Mouse (Mus musculus) adrenal gland, postnatal 10 days (tissue): ENCODE measurements around the gene Usp4. TPM values are rescaled to one million over a fixed set of nuclear protein-coding genes. Genes with fewer than 3 reads are reported as not detected.

Source experiments
- DNase-seq: peaks from one replicate; pipeline ENCODE4 v3.0.0; 2021; ENCODE audit warnings: mixed read lengths
- total RNA-seq, 2 experiments: library from RNA; stranded (reverse); gene quantifications; 2 replicates each; pipeline ENCODE4 v1.2.3; 2021

Gene Usp4
- total RNA-seq, 2 experiments from 2014 or later: 101 to 111 TPM

GRCm38 (mm10) chr9:108341801-108342200, 5.9 kb upstream of the Usp4 start:
- DNase-seq: peak; percentile 39

- DNase-seq: peak; percentile 32
Observed at GRCm38 (mm10) chr9:108342301-108342831, 5.3 kb upstream of the Usp4 start.

DNA sequence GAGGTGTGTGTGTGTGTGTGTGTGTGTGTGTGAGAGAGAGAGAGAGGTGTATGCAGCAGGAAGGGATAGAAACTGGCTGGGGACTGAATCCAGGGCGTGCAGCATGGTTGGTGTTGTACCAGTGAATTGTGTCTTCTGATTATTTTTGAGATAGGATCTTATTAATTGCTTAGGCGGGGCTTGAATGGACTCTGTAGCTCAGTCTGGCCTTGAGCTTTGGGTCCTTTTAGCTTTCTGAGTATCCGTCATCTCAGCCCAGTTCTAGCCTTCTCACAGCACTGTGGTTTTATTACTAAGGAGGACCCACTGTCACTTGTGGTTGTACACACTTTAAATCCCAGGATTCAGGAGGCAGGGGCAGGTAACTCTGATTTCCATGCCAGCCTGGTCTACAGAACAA, 4.3 kb upstream of the Usp4 start:
- peak; percentile 25 for DNase-seq

DNA sequence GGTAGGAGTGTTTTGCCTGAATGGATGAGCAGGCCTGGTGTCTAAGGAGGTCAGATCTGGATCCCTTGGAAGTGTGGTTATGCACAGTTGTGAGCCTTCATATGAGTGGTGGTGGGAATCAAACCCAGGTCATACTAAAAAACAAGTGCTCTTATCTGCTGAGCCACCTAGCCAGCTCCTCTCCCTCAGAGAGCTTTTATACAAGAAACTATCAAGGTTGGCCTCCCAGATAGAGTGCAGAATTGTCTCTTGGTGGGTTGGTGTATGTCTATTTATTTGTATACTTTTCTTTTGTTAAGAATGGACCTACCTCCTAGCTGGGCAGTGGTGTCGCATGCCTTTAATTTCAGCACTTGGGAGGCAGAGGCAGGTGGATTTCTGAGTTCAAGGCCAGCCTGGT, 3.8 kb upstream of the Usp4 start:
- DNase-seq: no peak

- DNase-seq: no peak
Observed at GRCm38 (mm10) chr9:108344471-108344870, 3.2 kb upstream of the Usp4 start.

DNA sequence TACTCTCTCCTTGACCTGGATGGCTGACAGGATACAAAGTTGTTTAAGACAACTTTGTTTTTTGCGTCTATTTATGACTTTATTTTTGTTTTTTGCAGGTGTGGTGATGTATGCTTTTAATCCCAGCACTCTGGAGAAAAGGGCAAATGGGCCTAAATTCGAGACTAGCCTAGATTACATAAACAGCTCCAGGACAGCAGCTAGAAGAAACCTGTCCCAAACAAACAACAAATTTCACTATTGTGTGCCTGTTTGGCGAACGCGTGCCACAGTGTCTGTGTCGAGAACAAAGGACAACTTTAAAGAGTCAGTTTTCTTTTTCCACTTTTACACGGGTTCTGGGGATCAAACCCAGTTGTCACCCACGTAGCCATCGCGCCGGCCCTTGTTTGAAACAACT, 629 bp upstream of the Usp4 start:
- DNase-seq: peak; percentile 21

DNA sequence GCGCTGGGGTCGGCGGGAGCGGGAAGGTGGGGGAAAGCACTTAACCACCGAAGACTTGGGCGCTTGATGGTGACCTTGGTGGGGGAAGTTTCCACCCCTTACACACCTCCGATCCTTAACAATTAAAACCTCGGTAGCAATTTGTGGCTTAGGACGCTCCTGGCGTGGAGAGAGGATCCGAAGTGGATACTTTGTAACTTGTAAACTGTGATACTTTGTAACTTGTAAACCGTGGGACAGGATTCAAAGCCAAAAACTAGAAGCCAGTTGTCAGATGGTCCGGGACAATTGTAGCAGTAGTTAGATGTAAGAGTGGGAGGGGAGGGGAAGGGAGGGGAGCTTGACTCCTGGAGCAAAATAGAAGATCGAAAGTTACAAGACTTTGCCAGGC, 632 bp downstream of the Usp4 start:
- no peak for DNase-seq

- DNase-seq: no peak
Observed at GRCm38 (mm10) chr9:108349727-108350126, 2.1 kb downstream of the Usp4 start.

GRCm38 (mm10) chr9:108378234-108378633, 30.6 kb downstream of the Usp4 start:
- no peak for DNase-seq

DNA sequence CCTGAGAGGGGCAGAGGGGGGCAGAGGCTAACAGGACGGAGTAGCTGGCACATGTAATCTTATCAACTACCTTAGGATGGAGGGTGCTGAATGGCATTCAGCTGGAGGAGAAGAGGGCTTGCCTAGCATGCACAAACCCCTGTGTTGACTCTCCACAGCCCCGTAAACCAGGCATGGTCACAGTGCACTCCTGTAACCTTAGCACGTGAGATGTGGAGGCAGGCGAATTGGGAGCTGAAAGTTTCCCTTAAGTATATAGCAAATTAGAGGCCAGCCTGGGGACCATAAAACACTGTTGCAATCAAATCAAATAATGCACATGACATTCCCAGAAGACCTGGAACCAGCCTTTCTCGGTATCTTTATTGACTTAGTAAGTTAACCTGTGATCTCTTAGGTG, 31.1 kb downstream of the Usp4 start:
- no peak for DNase-seq

GRCm38 (mm10) chr9:108379294-108379693, 31.6 kb downstream of the Usp4 start:
- no peak for DNase-seq

- no peak for DNase-seq
Observed at GRCm38 (mm10) chr9:108381382-108381781, 33.7 kb downstream of the Usp4 start.

- DNase-seq: no peak
Observed at GRCm38 (mm10) chr9:108385006-108385405, 37.4 kb downstream of the Usp4 start.

GRCm38 (mm10) chr9:108386816-108387215, 39.2 kb downstream of the Usp4 start:
- DNase-seq: no peak

DNA sequence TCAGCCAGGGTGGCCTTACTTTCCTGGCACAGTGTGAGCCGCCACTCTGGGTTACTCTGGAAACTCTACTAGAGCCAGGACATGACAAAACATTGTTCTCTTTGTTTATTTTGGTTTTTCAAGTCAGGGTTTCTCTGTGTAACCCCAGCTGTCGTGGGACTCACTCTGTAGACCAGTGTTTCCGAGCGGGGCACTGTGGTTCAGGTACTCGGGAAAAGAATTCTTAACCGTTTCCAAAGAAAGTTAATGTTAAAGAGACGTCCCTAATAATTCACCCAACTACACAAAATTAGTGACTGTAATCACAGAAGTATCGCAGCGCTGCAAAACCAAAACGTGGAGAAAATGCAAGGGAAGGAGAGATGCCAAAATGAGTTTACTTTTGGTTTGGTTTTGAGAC, 40.9 kb downstream of the Usp4 start:
- DNase-seq: no peak

DNA sequence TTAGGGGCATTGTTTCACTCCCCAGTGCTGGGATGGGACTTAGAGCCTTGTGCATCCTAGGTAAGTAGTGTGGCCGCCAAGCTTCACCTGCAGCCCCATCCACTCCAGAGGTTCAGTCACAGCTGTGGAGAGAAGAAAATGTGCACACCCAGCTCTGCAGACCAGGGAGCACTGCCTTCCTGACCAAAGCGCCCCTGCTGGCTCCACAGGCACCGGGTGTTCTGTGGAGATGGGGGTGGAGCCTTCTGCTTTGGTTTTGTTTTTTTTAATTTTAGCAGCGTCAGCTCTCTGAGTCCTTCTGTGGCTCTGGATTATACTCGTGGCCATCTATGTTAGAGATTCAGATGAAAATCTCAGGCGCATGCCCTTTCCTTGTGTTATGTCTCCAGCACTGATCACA, 41.6 kb downstream of the Usp4 start:
- no peak for DNase-seq

GRCm38 (mm10) chr9:108392676-108393075, 45.0 kb downstream of the Usp4 start, which contains the start of gene 1700102P08Rik:
Gene 1700102P08Rik (plus strand): TSS chr9:108392805.
- DNase-seq: peak; percentile 36

GRCm38 (mm10) chr9:108394191-108394590, 46.5 kb downstream of the Usp4 start:
- no peak for DNase-seq

DNA sequence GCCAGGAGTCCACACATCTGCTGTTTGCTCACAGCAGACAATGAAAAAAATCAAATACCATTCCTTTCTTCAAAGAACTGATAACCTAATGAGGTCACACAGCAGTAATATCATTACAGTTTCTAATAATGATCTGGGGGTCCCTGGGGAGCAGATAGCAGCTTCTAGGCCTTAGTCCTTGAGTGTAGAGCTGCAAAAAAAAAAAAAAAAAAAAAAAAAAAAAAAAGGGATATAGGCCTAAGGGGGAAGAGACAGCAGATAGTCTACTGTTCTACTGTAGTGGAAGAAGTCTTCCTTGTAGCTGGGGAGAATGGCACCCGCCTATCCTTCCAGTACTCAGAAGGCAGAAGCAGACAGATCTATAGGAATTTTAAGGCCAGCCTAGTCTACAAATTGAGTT, 47.8 kb downstream of the Usp4 start:
- DNase-seq: no peak

- DNase-seq: no peak
Observed at GRCm38 (mm10) chr9:108398324-108398723, 50.7 kb downstream of the Usp4 start.

DNA sequence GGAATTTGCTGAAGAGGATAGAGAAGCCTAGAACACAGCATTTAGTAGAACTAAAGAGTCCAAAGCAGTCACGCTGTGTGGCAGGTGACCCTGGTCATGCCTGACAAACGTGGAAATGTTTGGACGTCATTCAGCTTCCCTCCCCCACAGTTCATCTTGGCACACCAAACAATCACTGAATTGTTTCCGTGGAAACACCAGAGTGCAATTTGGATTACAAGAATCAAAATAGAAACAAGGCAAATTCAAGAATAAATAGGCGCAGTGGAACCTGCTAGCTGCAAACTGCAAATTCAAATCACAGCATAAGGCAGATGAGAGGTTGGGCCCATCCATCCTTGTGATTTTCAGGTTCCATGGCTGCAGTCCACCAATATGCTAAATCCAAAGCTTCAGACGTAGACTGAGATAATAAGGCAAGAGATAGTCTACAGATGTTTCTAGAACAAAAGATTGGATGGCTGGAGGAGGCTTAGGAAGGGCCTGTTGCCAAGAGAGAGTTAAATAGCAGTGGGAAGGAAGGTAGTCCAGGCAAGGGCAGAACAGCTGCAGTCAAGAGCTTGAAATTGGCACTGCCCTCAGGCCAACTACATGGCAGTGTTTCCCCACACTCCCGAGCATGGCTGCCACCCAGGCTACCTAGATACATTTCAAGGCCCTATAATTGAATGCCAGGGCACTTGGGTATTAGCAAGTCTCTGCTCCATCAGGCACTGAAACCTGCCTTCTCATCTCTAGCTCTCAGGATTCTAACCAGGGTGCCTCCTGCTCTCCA, 53.7 kb downstream of the Usp4 start:
- DNase-seq: peak; percentile 45

DNA sequence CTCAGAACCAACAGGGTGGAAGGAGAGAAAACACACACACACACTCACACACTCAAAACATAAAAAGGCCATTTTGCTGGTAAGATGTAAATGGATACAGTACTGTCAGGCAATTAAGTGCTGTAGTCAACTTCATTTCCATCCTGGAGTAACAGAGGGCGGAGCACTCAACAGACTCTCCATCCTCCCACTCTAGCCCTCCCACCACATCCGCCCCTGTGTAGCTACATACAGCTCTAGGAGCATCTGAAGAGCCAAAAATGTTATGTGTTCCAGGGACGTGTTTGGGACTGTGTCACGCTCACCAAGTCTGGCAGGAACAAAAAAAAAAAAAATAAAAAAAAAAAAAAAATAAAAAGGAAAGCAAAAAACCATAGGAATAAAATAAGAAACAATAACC, 55.4 kb downstream of the Usp4 start:
- DNase-seq: no peak

DNA sequence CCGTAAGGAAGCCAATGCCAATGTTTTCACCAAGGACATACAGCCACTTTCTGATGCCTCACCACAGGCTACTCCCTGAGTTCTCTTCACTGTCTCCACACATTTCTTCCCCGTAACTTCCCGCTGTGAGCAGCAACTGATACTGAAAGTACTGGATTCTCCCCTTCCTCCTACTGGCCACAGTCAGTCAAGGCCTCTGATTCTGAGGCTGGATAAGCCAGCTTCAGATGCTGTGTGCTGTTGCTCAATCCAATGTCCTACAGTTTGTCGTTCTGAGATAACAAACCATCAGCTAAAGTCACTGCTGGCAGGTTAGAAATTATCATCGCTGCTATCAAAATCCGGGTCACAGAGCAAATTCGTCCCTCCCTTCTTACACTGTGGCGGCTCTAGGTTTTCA, 56.8 kb downstream of the Usp4 start:
- DNase-seq: no peak

DNA sequence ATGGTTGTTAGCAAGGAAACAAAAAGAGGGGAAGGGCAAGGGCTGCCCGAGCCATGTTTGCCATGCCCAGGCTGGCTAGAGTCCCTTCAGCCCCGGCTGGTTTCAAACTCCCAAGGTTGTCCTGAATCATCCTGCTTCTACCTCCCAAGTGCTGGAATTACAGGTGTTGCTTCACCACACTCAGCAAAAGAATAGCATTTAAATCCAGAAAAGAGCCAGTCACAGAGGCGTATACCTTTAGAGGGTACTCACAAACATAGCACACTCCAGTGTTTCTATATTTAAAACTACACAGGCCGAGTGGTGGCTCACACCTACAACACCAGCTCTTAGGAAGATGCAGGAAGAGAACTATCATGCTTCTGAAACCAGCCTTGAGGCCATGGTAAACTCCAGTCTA, 61.9 kb downstream of the Usp4 start:
- DNase-seq: no peak
